Mouse (Mus musculus) neutrophil, adult 5-6 weeks (primary cell): ENCODE measurements around the gene Magi1. TPM values are rescaled to one million over a fixed set of nuclear protein-coding genes. Genes with fewer than 3 reads are reported as not detected.

Experiments
- ATAC-seq: fragments of 151-379, 151-347 bp; 2 replicates; pipeline ENCODE4 v1.8.0; 2017; ENCODE audit warnings: mild to moderate bottlenecking, moderate TSS enrichment; ENCODE audit not compliant: insufficient number of reproducible peaks, poor library complexity, low FRiP score, severe bottlenecking; ENCODE audit errors: extremely low read depth
- total RNA-seq: library from RNA; stranded (forward); fragments of 200-1000 nt; gene quantifications from 2 replicates; pipeline ENCODE4 v1.2.3, GENCODE M21; 2017

Magi1 gene
- total RNA-seq, 1 experiment from 2014 or later = not detected

- ATAC-seq = no peak
Measured at GRCm38 (mm10) chr6:93957172-93957571, 326.5 kb downstream of the Magi1 start.

- ATAC-seq = no peak
Measured at GRCm38 (mm10) chr6:93946612-93947011, 337.1 kb downstream of the Magi1 start.

- no peak for ATAC-seq
Measured at GRCm38 (mm10) chr6:93936359-93936758, 347.4 kb downstream of the Magi1 start.

- no peak for ATAC-seq
Measured at GRCm38 (mm10) chr6:93935793-93936192, 347.9 kb downstream of the Magi1 start.

GRCm38 (mm10) chr6:93934700-93935099, 349.0 kb downstream of the Magi1 start:
- ATAC-seq = no peak

- no peak for ATAC-seq
Measured at GRCm38 (mm10) chr6:93924568-93924967, 359.1 kb downstream of the Magi1 start.

GRCm38 (mm10) chr6:93923972-93924371, 359.7 kb downstream of the Magi1 start:
- ATAC-seq = no peak

GRCm38 (mm10) chr6:93923351-93923750, 360.4 kb downstream of the Magi1 start:
- no peak for ATAC-seq

GRCm38 (mm10) chr6:93922931-93923330, 360.8 kb downstream of the Magi1 start:
- ATAC-seq = no peak

- no peak for ATAC-seq
Measured at GRCm38 (mm10) chr6:93913226-93913861, 370.4 kb downstream of the Magi1 start.

GRCm38 (mm10) chr6:93912582-93913225, 371.0 kb downstream of the Magi1 start:
- ATAC-seq = no peak

GRCm38 (mm10) chr6:93912003-93912581, 371.6 kb downstream of the Magi1 start:
- ATAC-seq = no peak

GRCm38 (mm10) chr6:93911420-93911819, 372.3 kb downstream of the Magi1 start:
- no peak for ATAC-seq

- no peak for ATAC-seq
Measured at GRCm38 (mm10) chr6:93909976-93910375, 373.7 kb downstream of the Magi1 start.

GRCm38 (mm10) chr6:93904987-93905386, 378.7 kb downstream of the Magi1 start:
- no peak for ATAC-seq

GRCm38 (mm10) chr6:93902239-93902638, 381.5 kb downstream of the Magi1 start:
- ATAC-seq = no peak

GRCm38 (mm10) chr6:93901408-93901807, 382.3 kb downstream of the Magi1 start:
- no peak for ATAC-seq

GRCm38 (mm10) chr6:93897512-93897911, 386.2 kb downstream of the Magi1 start:
- ATAC-seq = no peak

- ATAC-seq = no peak
Measured at GRCm38 (mm10) chr6:93895721-93896120, 388.0 kb downstream of the Magi1 start.

GRCm38 (mm10) chr6:93893956-93894355, 389.8 kb downstream of the Magi1 start:
- ATAC-seq = no peak
